In the genomic region with DNA sequence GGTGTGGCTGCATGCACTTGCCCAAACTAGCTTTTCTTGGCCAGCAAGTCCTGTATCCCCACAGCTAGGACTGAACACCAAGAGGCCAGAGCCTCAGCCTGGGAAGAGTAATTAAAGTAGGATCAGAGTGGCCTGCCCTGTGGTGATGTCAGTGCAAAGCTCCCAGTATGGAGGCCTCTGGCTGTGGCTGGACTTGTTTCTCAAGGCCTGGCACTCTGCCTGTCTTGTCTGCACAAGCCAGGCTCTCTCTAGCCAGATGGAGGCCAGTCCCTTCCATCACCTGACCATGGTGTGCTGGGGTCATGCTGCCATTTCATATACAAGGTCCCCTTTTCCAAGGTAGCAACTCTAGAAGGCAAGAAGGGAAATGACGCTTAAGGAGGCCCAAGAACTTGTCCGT, we compare ENCODE assay signal across 18 mouse cellular contexts. TPM values are rescaled to one million over a fixed set of nuclear protein-coding genes. Genes with fewer than 3 reads are reported as not detected.
DNase-seq lines count a peak whose midpoint lies in the region; ATAC-seq lines count a peak whose summit lies in the region.
"Had no signal": no experiment of that assay in that cellular context is flagged by ENCODE, and none has a peak within 500 bp of the region (broad histone marks: within the 10 kb centered on the region; RNA-seq: fewer than 3 reads in every experiment).

No protein-coding gene starts in this region.

- no peak overlapping the region for H3K27ac ChIP-seq in hindbrain, embryonic 15.5 days (replicated peaks)
- H3K27ac ChIP-seq in hindbrain, embryonic 13.5 days = no peak overlapping the region
- H3K27ac ChIP-seq: embryonic facial prominence, embryonic 12.5 days; forebrain, embryonic 12.5 days; heart, adult 2 months; kidney, postnatal 0 days; liver, embryonic 14.5 days had no signal

- WGBS in hindbrain, embryonic 15.5 days = 90% methylated on average over 2 of the region's 2 CpGs
- 91% methylated on average over 2 of the region's 2 CpGs for WGBS in hindbrain, embryonic 13.5 days

- H3K9ac ChIP-seq in hindbrain, embryonic 15.5 days = no peak overlapping the region
- H3K9ac ChIP-seq in hindbrain, embryonic 13.5 days = no peak overlapping the region
- H3K9ac ChIP-seq: embryonic facial prominence, embryonic 12.5 days; forebrain, embryonic 12.5 days; liver, embryonic 14.5 days had no signal

- no peaks in the 10 kb centered on the region for H3K9me3 ChIP-seq in hindbrain, embryonic 15.5 days
- no peaks in the 10 kb centered on the region for H3K9me3 ChIP-seq in hindbrain, embryonic 13.5 days
- H3K9me3 ChIP-seq: embryonic facial prominence, embryonic 12.5 days; forebrain, embryonic 12.5 days; G1E had no signal

- 0 out of 2 replicates have a peak, but pooled peaks have one; percentile 27 for ATAC-seq in hindbrain, embryonic 15.5 days (ENCODE audit: low FRiP score, low read depth)
- ATAC-seq in hindbrain, embryonic 13.5 days (ENCODE audit: low FRiP score) = no peak
- ATAC-seq: activated CD4-positive, CD25-positive, alpha-beta regulatory T cell, adult 4 months; inflammation-experienced regulatory T-cells, adult 6 months had no signal

- peak; percentile 39 for DNase-seq in MN1 (ENCODE audit: low spot score)
- DNase-seq in adrenal gland, adult 8-10 months = peak; percentile 37
- DNase-seq in cerebellum, postnatal 14 days = peak; percentile 69 to 72
- no peak for DNase-seq in layer of hippocampus, adult 18-20 months (ENCODE audit: low spot score in 2 of 2)
- no peak for DNase-seq in layer of hippocampus, adult 9-10 months (ENCODE audit: low spot score)
- DNase-seq: heart, postnatal 10 days; retina, postnatal 1 day had no signal

- no peak overlapping the region for H3K4me2 ChIP-seq in hindbrain, embryonic 15.5 days
- H3K4me2 ChIP-seq in hindbrain, embryonic 13.5 days = no peak overlapping the region
- H3K4me2 ChIP-seq: embryonic facial prominence, embryonic 12.5 days; forebrain, embryonic 12.5 days; midbrain, embryonic 11.5 days had no signal

- H3K4me1 ChIP-seq in hindbrain, embryonic 15.5 days (replicated peaks) = no peaks in the 10 kb centered on the region
- H3K4me1 ChIP-seq in hindbrain, embryonic 13.5 days (replicated peaks) = no peaks in the 10 kb centered on the region
- H3K4me1 ChIP-seq: embryonic facial prominence, embryonic 12.5 days; forebrain, embryonic 12.5 days had no signal

- H3K36me3 ChIP-seq in hindbrain, embryonic 15.5 days = no peaks in the 10 kb centered on the region
- H3K36me3 ChIP-seq in hindbrain, embryonic 13.5 days = no peaks in the 10 kb centered on the region
- H3K36me3 ChIP-seq: embryonic facial prominence, embryonic 12.5 days; forebrain, embryonic 12.5 days; G1E had no signal

- H3K27me3 ChIP-seq in hindbrain, embryonic 15.5 days = no peaks in the 10 kb centered on the region
- no peaks in the 10 kb centered on the region for H3K27me3 ChIP-seq in hindbrain, embryonic 13.5 days
- H3K27me3 ChIP-seq: embryonic facial prominence, embryonic 12.5 days had no signal

- no peak overlapping the region for H3K4me3 ChIP-seq in hindbrain, embryonic 15.5 days
- H3K4me3 ChIP-seq in hindbrain, embryonic 13.5 days = no peak overlapping the region
- H3K4me3 ChIP-seq: embryonic facial prominence, embryonic 12.5 days; forebrain, embryonic 12.5 days; heart, adult 2 months had no signal

RNA-seq across cellular contexts. Expression of gene Shisa9, which starts 51.0 kb away (rescaled TPM):
- polyA plus RNA-seq in hindbrain, embryonic 15.5 days (2015; fragmentation: Nextera tagmentation; extraction: Ambion mirVana) = 10.4 and 14.3 TPM in 2 replicates
- polyA plus RNA-seq in hindbrain, embryonic 13.5 days (2015; fragmentation: Nextera tagmentation; extraction: Ambion mirVana) = 4.2 and 5.1 TPM in 2 replicates
- 1 to 10 TPM; 4.5 to 8.7 (median 7.2) TPM for total RNA-seq in adrenal gland, adult 8-10 months (2022)
- total RNA-seq in layer of hippocampus, adult 18-20 months (2021) = 10 to 100 TPM; 54.2 to 55.1 TPM
- total RNA-seq: heart, adult 2 months had no signal
- polyA plus RNA-seq: activated CD4-positive, CD25-positive, alpha-beta regulatory T cell, adult 4 months; G1E had no signal

Comparison
In these comparisons a context has a peak if more than half of its experiments do, and no peak if none do; other contexts are left out.
1. DNase-seq: peak in MN1 (single experiment), adrenal gland, adult 8-10 months (single experiment) and cerebellum, postnatal 14 days (2 of 2); none in layer of hippocampus, adult 18-20 months (0 of 2) and layer of hippocampus, adult 9-10 months (single experiment).
2. RNA of gene Shisa9, which starts 51.0 kb away (total RNA-seq): 54.2 to 55.1 TPM in layer of hippocampus, adult 18-20 months; 4.5 to 8.7 TPM in adrenal gland, adult 8-10 months; every median in the first group is over 4 times any median in the second.